Mouse (Mus musculus) hindbrain, postnatal 0 days (tissue): ENCODE data around the gene Map4k3. TPM values are rescaled to one million over a fixed set of nuclear protein-coding genes. Genes with fewer than 3 reads are reported as not detected.
A peak's percentile ranks its signal among the peaks of the same experiment; 100 is the strongest.

ENCODE experiments used
- ATAC-seq: fragments of 200-750 bp; cut with Nextera tagmentation; 2 replicates; pipeline ENCODE4 v1.8.0; 2017; ENCODE audit warnings: mild to moderate bottlenecking, moderate TSS enrichment, moderate library complexity
- DNase-seq: peaks from one replicate; pipeline ENCODE4 v3.0.0-alpha.2; 2015; ENCODE audit warnings: low spot score
- H3K27ac ChIP-seq: fragments of 300-500 bp; sonication (generic); 2 replicates; pipeline ENCODE4 v1.5.1; 2014; ENCODE audit warnings: mild to moderate bottlenecking
- H3K27me3 ChIP-seq: fragments of 300-500 bp; sonication (generic); 2 replicates; pipeline ENCODE4 v1.6.1; 2014; ENCODE audit warnings: low read length, mixed read lengths; ENCODE audit not compliant: insufficient read depth
- H3K36me3 ChIP-seq: fragments of 300-500 bp; sonication (generic); 2 replicates; pipeline ENCODE4 v1.6.1; 2014; ENCODE audit warnings: low read length, mixed read lengths; ENCODE audit not compliant: insufficient read depth
- H3K4me1 ChIP-seq: fragments of 300-500 bp; sonication (generic); 2 replicates; pipeline ENCODE4 v1.6.1; 2014; ENCODE audit warnings: antibody characterized with exemption, low read length, mixed read lengths; ENCODE audit not compliant: insufficient read depth
- H3K4me2 ChIP-seq: fragments of 300-500 bp; sonication (generic); 2 replicates; pipeline ENCODE4 v1.6.1; 2014; ENCODE audit warnings: low read depth, mild to moderate bottlenecking, low read length, moderate library complexity, mixed read lengths
- H3K4me3 ChIP-seq: fragments of 300-500 bp; sonication (generic); 2 replicates; pipeline ENCODE4 v1.5.1; 2014; ENCODE audit warnings: low read length
- H3K9ac ChIP-seq: fragments of 300-500 bp; sonication (generic); replicated peaks from 2 replicates; pipeline ENCODE4 v1.6.1; 2014; ENCODE audit warnings: mild to moderate bottlenecking, low read length, moderate library complexity, mixed read lengths
- H3K9me3 ChIP-seq: fragments of 300-500 bp; sonication (generic); 2 replicates; pipeline ENCODE4 v1.6.1; 2016; ENCODE audit warnings: low read length, mixed read lengths
- CTCF ChIP-seq: IDR thresholded peaks from 2 replicates; pipeline ENCODE4 v1.5.1; 2016; ENCODE audit warnings: antibody characterized with exemption, control low read depth, low read depth
- WGBS: fragments of 180-500 bp; shearing (Covaris S2); extraction: QIAGEN DNeasy Blood & Tissue Kit; methylation state at CpG from one replicate; pipeline ENCODE4 v1.1.7; 2014; 5-methylcytosine and 5-hydroxymethylcytosine counted together
- polyA plus RNA-seq: library from polyadenylated mRNA; unstranded; fragments of >200 nt; fragmentation: Nextera tagmentation; extraction: Ambion mirVana; gene quantifications from 2 replicates; pipeline ENCODE4 v1.2.1, GENCODE M21; 2015
- total RNA-seq: library from RNA; depleted of rRNA; stranded (reverse); fragments of >200 nt; gene quantifications from 2 replicates; pipeline ENCODE4 v1.2.3, GENCODE M21; 2014

Gene Map4k3
- total and polyA plus RNA-seq, 2 experiments from 2014 or later = 17.7 to 46.5 TPM

GRCm38 (mm10) chr17:80654323-80654722 lies 74.0 kb downstream of the Map4k3 start:
- DNase-seq (no peak), ATAC-seq (no peak)
- no peak for TF ChIP-seq CTCF
- Histone ChIP-seq H3K9ac (no peak overlapping the region), H3K9me3 (no peaks in the 10 kb centered on the region), H3K27me3 (no peaks in the 10 kb centered on the region), H3K4me2 (no peak overlapping the region), H3K36me3 (peaks cover 22% of the 10 kb centered on the region), H3K27ac (no peak overlapping the region), H3K4me1 (no peaks in the 10 kb centered on the region), H3K4me3 (no peak overlapping the region)
- 94% methylated on average over 3 of the region's 3 CpGs for WGBS

GRCm38 (mm10) chr17:80652740-80653139 lies 75.5 kb downstream of the Map4k3 start:
- H3K4me3 ChIP-seq = no peak overlapping the region
- H3K9me3 ChIP-seq = no peaks in the 10 kb centered on the region
- TF ChIP-seq CTCF = no peak
- no peak overlapping the region for H3K27ac ChIP-seq
- DNase-seq (no peak), ATAC-seq (no peak)
- H3K36me3 ChIP-seq = peaks cover 25% of the 10 kb centered on the region
- no peaks in the 10 kb centered on the region for H3K27me3 ChIP-seq
- H3K9ac ChIP-seq = no peak overlapping the region
- H3K4me1 ChIP-seq = no peaks in the 10 kb centered on the region
- no peak overlapping the region for H3K4me2 ChIP-seq
- WGBS = 79% methylated on average over 6 of the region's 6 CpGs

- no peak for TF ChIP-seq CTCF
- Histone ChIP-seq H3K9me3 (no peaks in the 10 kb centered on the region), H3K9ac (no peak overlapping the region), H3K36me3 (peaks cover 26% of the 10 kb centered on the region), H3K4me1 (no peaks in the 10 kb centered on the region), H3K4me2 (no peak overlapping the region), H3K27ac (no peak overlapping the region), H3K27me3 (no peaks in the 10 kb centered on the region), H3K4me3 (no peak overlapping the region)
- DNase-seq (peak; percentile 36), ATAC-seq (peak; percentile 62; the same call in 1 of the 2 replicates)
- 59% methylated on average over 5 of the region's 5 CpGs for WGBS
Measured at GRCm38 (mm10) chr17:80646843-80647242, 81.4 kb downstream of the Map4k3 start.

GRCm38 (mm10) chr17:80646131-80646530 lies 82.2 kb downstream of the Map4k3 start:
- Histone ChIP-seq H3K9ac (no peak overlapping the region), H3K27me3 (no peaks in the 10 kb centered on the region), H3K9me3 (no peaks in the 10 kb centered on the region), H3K4me1 (no peaks in the 10 kb centered on the region), H3K36me3 (peaks cover 27% of the 10 kb centered on the region), H3K27ac (no peak overlapping the region), H3K4me3 (no peak overlapping the region), H3K4me2 (no peak overlapping the region)
- no peak for TF ChIP-seq CTCF
- no peak for ATAC-seq
- DNase-seq = no peak
- WGBS = 65% methylated on average over 6 of the region's 6 CpGs

GRCm38 (mm10) chr17:80645694-80646034 lies 82.6 kb downstream of the Map4k3 start:
- H3K9ac ChIP-seq = no peak overlapping the region
- peaks cover 27% of the 10 kb centered on the region for H3K36me3 ChIP-seq
- DNase-seq (no peak), ATAC-seq (no peak)
- no peaks in the 10 kb centered on the region for H3K27me3 ChIP-seq
- no peaks in the 10 kb centered on the region for H3K4me1 ChIP-seq
- no peak overlapping the region for H3K4me3 ChIP-seq
- H3K4me2 ChIP-seq = no peak overlapping the region
- no peak overlapping the region for H3K27ac ChIP-seq
- WGBS = 92% methylated on average over 8 of the region's 8 CpGs
- no peaks in the 10 kb centered on the region for H3K9me3 ChIP-seq
- TF ChIP-seq CTCF = no peak

DNA sequence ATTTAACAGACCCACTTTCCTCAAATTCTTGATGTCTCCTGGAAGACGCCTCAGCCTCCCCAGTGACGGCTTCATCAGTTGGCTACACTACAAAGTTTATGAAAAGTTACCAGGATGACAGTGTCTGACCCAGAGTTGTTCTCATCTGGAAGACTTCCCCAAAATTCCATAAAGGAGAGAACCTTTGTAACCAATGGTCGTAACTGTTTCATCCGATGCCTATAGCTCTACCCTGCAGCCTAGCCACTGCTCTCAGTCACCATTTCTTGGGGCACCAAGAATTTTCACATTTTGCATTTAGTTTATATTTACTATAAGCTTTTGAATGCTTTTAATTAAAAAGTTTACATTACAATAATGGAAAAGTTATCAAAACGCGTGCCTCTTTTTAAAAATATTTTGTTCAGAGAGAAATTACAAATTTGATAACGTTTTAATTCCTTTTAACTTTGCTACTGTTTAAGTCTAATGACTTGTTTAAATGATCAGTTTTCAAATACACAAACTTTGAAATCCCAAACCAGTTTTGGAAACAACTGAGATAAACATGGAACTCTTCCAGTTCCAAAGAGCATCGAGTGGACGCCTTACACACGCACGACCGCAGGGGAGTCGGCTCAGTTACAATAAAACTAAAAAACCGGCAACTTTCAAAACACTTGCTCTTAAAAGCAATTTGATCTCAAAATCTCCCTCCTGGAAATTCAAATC lies 83.1 kb downstream of the Map4k3 start:
- H3K9me3 ChIP-seq = no peaks in the 10 kb centered on the region
- no peak overlapping the region for H3K9ac ChIP-seq
- no peak overlapping the region for H3K27ac ChIP-seq
- no peak for DNase-seq
- H3K27me3 ChIP-seq = no peaks in the 10 kb centered on the region
- H3K4me2 ChIP-seq = no peak overlapping the region
- no peaks in the 10 kb centered on the region for H3K4me1 ChIP-seq
- no peak overlapping the region for H3K4me3 ChIP-seq
- peaks cover 25% of the 10 kb centered on the region for H3K36me3 ChIP-seq
- TF ChIP-seq CTCF = no peak
- no peak for ATAC-seq
- WGBS = 90% methylated on average over 14 of the region's 14 CpGs

GRCm38 (mm10) chr17:80644567-80644966 lies 83.7 kb downstream of the Map4k3 start:
- no peak for TF ChIP-seq CTCF
- Histone ChIP-seq H3K27ac (no peak overlapping the region), H3K36me3 (peaks cover 23% of the 10 kb centered on the region), H3K4me3 (no peak overlapping the region), H3K27me3 (no peaks in the 10 kb centered on the region), H3K9ac (no peak overlapping the region), H3K9me3 (no peaks in the 10 kb centered on the region), H3K4me1 (no peaks in the 10 kb centered on the region), H3K4me2 (no peak overlapping the region)
- 69% methylated on average over 13 of the region's 13 CpGs for WGBS
- ATAC-seq (no peak), DNase-seq (no peak)
